Mouse (Mus musculus) heart, postnatal 0 days (tissue): Measurements from ENCODE around the gene Pigr. TPM values are rescaled to one million over a fixed set of nuclear protein-coding genes. Genes with fewer than 3 reads are reported as not detected.
A peak's percentile ranks its signal among the peaks of the same experiment; 100 is the strongest.

ENCODE experiments used
- ATAC-seq: fragments of 200-750 bp; cut with Nextera tagmentation; 2 replicates; pipeline ENCODE4 v1.8.0; 2017; ENCODE audit warnings: low read depth, moderate number of reproducible peaks, moderate library complexity; ENCODE audit not compliant: insufficient read depth
- DNase-seq: peaks from one replicate; pipeline ENCODE4 v3.0.0-alpha.2; 2016; ENCODE audit warnings: low spot score
- H3K27ac ChIP-seq: fragments of 300-500 bp; sonication (generic); 2 replicates; pipeline ENCODE4 v1.5.1; 2014; ENCODE audit warnings: low read depth, mild to moderate bottlenecking
- H3K27me3 ChIP-seq: fragments of 300-500 bp; sonication (generic); 2 replicates; pipeline ENCODE4 v1.6.1; 2014; ENCODE audit warnings: low read length, mixed read lengths; ENCODE audit not compliant: control insufficient read depth, insufficient read depth
- H3K36me3 ChIP-seq: fragments of 300-500 bp; sonication (generic); replicated peaks from 2 replicates; pipeline ENCODE4 v1.6.1; 2014; ENCODE audit warnings: low read length, mixed read lengths; ENCODE audit not compliant: control insufficient read depth, insufficient read depth
- H3K4me1 ChIP-seq: fragments of 300-500 bp; sonication (generic); 2 replicates; pipeline ENCODE4 v1.6.1; 2014; ENCODE audit warnings: antibody characterized with exemption; ENCODE audit not compliant: control insufficient read depth, insufficient read depth
- H3K4me2 ChIP-seq: fragments of 300-500 bp; sonication (generic); 2 replicates; pipeline ENCODE4 v1.6.1; 2014; ENCODE audit warnings: low read depth, mild to moderate bottlenecking, low read length, moderate library complexity
- H3K4me3 ChIP-seq: fragments of 300-500 bp; sonication (generic); 2 replicates; pipeline ENCODE4 v1.5.1; 2014; ENCODE audit warnings: low read depth, low read length
- H3K9ac ChIP-seq: fragments of 300-500 bp; sonication (generic); replicated peaks from 2 replicates; pipeline ENCODE4 v1.6.1; 2014; ENCODE audit warnings: low read depth, low read length, mixed read lengths
- H3K9me3 ChIP-seq: fragments of 300-500 bp; sonication (generic); replicated peaks from 2 replicates; pipeline ENCODE4 v1.6.1; 2016; ENCODE audit warnings: low read length; ENCODE audit not compliant: control insufficient read depth
- CTCF ChIP-seq: IDR thresholded peaks from 2 replicates; pipeline ENCODE4 v1.5.1; 2016; ENCODE audit warnings: antibody characterized with exemption, control low read depth, low read depth
- EP300 ChIP-seq: IDR thresholded peaks from 2 replicates; pipeline ENCODE4 v1.6.1; 2016; ENCODE audit warnings: antibody characterized with exemption, low read depth
- WGBS: fragments of 180-500 bp; shearing (Covaris S2); extraction: QIAGEN DNeasy Blood & Tissue Kit; methylation state at CpG from one replicate; pipeline ENCODE4 v1.1.7; 2014; 5-methylcytosine and 5-hydroxymethylcytosine counted together
- polyA plus RNA-seq: library from polyadenylated mRNA; unstranded; fragments of >200 nt; fragmentation: Nextera tagmentation; extraction: Ambion mirVana; gene quantifications from 2 replicates; pipeline ENCODE4 v1.2.1, GENCODE M21; 2015
- total RNA-seq: library from RNA; depleted of rRNA; stranded (reverse); fragments of >200 nt; gene quantifications from 2 replicates; pipeline ENCODE4 v1.2.3, GENCODE M21; 2014; ENCODE audit warnings: low replicate concordance; rRNA removed

Gene Pigr
- total RNA-seq, result not detected in 2 replicates
- 0.05 and 0.07 TPM in 2 replicates for polyA plus RNA-seq

DNA sequence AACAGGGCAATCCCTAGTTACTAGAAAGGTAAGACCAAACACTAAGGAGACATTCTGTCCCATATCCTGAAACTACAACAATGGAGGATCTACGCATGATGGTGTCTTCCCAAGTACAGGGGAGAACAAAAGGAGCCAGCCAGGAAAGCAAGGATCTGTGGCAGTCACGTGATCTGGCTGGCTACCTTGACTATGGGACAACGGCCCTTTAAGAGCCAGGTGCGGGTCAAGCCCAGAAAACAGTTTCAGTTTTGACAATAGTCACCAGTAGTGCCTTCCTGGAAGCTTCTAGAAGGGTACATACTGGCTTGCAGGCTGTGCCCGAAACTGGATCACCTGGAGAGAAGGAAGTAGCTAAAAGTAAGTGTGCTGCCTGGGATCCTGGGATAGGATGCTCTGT is at the start of gene Pigr:
Pigr (plus strand) TSS at position 237 of the 400 bp plus-strand sequence.
- DNase-seq (no peak), ATAC-seq (no peak)
- Histone ChIP-seq H3K27me3 (no peaks in the 10 kb centered on the region), H3K9me3 (no peaks in the 10 kb centered on the region), H3K36me3 (no peaks in the 10 kb centered on the region), H3K9ac (no peak within 1 kb of the TSS), H3K4me1 (0 out of 2 replicates have a peak, but pooled peaks cover 8% of the 10 kb centered on the region), H3K4me3 (no peak within 1 kb of the TSS), H3K27ac (no peak within 1 kb of the TSS), H3K4me2 (no peak within 1 kb of the TSS)
- 84% methylated on average over 5 of the region's 5 CpGs for WGBS
- TF ChIP-seq EP300 (no peak), CTCF (no peak)

DNA sequence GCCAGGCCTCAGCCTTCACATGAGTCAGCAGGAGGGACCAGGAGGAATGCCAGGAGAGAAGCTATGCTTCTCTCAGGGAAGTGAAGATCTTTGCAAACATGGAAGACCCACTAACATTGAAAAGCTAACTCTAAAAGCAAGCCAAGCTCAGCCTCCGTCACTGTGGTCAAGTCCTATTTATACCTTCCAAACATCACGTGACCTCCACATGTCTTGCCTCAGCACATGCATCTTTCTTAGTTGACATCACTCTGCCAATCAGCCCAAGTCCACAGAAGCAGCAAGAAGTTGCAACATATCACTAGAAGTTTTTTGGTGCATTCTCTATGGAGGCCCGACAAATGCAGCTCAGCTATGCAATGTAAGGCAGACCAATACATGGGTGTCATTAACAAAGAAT is 46.6 kb upstream of the Pigr start:
- no peak for TF ChIP-seq CTCF
- TF ChIP-seq EP300, result no peak
- Histone ChIP-seq H3K36me3 (no peaks in the 10 kb centered on the region), H3K27me3 (no peaks in the 10 kb centered on the region), H3K9ac (no peak overlapping the region), H3K9me3 (no peaks in the 10 kb centered on the region), H3K4me2 (no peak overlapping the region), H3K27ac (no peak overlapping the region), H3K4me1 (0 out of 2 replicates have a peak, but pooled peaks cover 6% of the 10 kb centered on the region), H3K4me3 (no peak overlapping the region)
- ATAC-seq (no peak), DNase-seq (no peak)
- 62% methylated on average over 3 of the region's 3 CpGs for WGBS

DNA sequence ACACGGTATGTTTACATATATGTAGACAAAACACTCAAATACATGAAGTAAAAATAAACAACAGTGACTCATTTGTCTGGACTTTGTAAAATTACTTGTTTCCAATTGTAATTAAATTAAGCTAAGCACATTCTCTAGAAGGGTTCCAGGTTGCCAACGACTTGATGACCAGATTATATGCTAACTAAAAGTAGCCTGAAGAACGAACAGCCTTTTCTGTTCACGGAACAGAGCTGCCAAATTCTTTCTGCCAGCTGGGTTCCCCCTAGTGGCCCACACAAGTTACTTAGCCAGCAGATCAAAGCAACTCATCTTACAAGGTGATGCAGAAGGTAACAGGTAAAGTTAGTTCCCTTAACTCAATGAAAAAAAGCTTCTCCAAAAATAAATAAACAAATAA is 42.4 kb upstream of the Pigr start:
- Histone ChIP-seq H3K4me3 (no peak overlapping the region), H3K27me3 (no peaks in the 10 kb centered on the region), H3K27ac (no peak overlapping the region), H3K9me3 (no peaks in the 10 kb centered on the region), H3K36me3 (no peaks in the 10 kb centered on the region), H3K9ac (no peak overlapping the region), H3K4me2 (no peak overlapping the region), H3K4me1 (0 out of 2 replicates have a peak, but pooled peaks cover 6% of the 10 kb centered on the region)
- no peak for ATAC-seq
- peak; percentile 60 for TF ChIP-seq CTCF
- no peak for TF ChIP-seq EP300
- peak; percentile 69 for DNase-seq
- WGBS, result 18% methylated on average over 4 of the region's 4 CpGs

DNA sequence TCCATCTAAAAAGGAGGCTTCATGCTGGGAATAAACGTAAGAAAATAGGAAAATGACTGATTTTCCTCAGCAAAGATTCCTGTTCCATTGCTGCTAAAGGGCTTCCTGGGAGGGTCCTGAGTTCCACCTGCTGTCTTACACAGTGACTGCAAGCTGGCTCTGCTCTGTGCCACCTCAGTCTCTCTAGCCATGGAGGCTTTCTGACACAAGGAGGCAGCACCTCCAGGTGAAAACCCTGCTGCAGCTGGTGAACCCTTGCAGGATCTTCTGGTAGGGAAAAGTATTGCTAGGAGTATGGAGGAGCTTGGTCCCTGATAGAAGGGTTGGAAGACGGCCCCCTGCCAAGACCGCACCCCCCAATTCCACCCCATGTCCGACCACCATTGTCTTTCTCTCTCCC is 39.5 kb upstream of the Pigr start:
- ATAC-seq, result no peak
- no peak overlapping the region for H3K9ac ChIP-seq
- no peaks in the 10 kb centered on the region for H3K36me3 ChIP-seq
- no peaks in the 10 kb centered on the region for H3K27me3 ChIP-seq
- TF ChIP-seq EP300, result no peak
- peak; percentile 44 for TF ChIP-seq CTCF
- H3K9me3 ChIP-seq, result no peaks in the 10 kb centered on the region
- WGBS, result 46% methylated on average over 4 of the region's 4 CpGs
- no peak overlapping the region for H3K4me2 ChIP-seq
- H3K4me3 ChIP-seq, result no peak overlapping the region
- 0 out of 2 replicates have a peak, but pooled peaks cover 6% of the 10 kb centered on the region for H3K4me1 ChIP-seq
- no peak for DNase-seq
- H3K27ac ChIP-seq, result no peak overlapping the region

DNA sequence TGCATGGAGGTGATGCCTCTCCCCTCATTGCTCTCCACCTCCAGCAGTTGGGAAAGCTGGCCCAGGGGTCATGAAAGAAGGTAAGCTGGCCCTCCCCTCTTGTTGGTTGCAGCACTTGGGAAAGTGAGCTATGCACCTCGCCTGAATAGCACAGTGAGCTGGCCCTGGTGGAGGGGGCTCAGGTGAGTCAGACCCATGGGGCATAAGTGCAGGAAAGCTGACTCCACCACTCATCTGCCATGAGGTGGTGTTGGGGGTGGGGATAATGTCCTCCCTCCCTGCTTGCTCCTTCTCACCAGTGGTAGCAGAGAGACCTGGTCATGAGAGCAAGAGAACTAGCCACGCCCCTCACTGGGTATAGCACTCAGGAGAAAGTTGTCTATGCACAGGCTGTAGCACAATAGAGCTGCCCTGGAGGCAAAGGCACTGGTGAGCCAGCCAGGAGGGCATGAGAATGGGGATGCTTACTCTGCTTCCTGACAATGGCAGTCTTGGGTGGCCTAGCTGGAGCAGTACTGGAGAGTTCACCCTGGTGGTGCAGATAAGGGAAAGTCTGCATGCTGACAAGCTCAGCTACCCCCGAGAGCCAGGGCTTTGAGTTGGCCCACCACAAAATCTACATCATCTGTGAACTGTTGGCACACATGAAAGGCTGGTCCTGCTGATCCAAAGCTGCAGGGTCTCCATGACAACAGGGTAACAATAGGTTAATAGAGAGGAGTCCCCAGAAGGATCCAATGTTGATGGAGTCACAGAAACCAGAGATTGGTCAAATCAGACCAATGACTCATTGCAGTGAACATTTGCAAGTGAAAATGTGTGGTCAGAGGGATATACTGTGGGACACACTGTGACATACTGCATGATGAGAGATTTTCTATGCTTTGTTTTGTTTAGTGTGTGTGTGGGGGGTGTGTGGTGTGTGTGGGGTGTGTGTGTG is 36.7 kb upstream of the Pigr start:
- Histone ChIP-seq H3K9ac (no peak overlapping the region), H3K36me3 (no peaks in the 10 kb centered on the region), H3K4me1 (no peaks in the 10 kb centered on the region), H3K4me2 (no peak overlapping the region), H3K27ac (no peak overlapping the region), H3K27me3 (no peaks in the 10 kb centered on the region), H3K9me3 (0 out of 2 replicates have a peak, but pooled peaks cover 3% of the 10 kb centered on the region), H3K4me3 (no peak overlapping the region)
- TF ChIP-seq CTCF, result no peak
- TF ChIP-seq EP300, result no peak
- ATAC-seq (no peak), DNase-seq (no peak)
- 59% methylated on average over 3 of the region's 3 CpGs for WGBS
